Mouse (Mus musculus): Measurements from ENCODE around the gene Spdye4a.
"Not testable (repeated sequence)": the region's sequence is repeated elsewhere in the genome, so short reads cannot be mapped to it uniquely, and the experiment has no call there.

Gene Spdye4a

DNA sequence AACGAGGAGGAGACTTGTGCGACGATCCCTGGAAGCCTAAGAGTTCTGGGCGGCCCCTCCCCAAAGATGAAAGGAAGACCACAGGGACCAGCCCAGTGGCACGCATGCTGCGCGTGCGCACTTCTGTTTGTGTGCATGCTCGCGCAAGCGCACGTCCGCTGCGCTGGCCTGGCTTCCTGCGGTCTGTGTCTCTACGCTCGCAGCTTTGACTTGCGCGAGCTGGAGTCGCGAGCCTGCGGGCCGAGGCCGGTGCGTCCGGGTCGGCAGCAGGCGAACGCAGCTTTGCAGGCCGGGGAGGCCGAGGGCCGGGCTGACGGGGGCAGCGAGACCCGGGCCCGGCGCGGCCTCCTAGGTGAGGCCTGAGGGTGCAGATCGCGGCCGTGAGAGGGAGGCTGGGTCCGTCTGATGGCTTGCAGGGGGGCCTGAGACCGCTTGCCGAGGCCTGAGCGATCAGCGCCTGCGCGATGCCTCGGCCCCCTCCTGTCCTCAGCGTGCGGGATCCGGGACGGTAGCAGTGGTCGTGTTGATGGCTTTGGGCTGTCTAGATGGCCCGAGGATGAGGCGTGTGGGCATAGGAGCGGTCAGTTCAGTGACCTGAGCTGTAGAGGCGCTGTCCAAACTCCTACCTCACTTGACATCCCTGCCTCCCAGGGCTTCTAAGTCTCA is 8.5 kb upstream of the Spdye4a start, which contains the start of gene Zfp12:
Zfp12 (plus strand) TSS at position 136 of the 666 bp plus-strand sequence.
- DNase-seq (ENCODE audit: low spot score in 2 of 2), result peak; percentile 77 to 91

DNA sequence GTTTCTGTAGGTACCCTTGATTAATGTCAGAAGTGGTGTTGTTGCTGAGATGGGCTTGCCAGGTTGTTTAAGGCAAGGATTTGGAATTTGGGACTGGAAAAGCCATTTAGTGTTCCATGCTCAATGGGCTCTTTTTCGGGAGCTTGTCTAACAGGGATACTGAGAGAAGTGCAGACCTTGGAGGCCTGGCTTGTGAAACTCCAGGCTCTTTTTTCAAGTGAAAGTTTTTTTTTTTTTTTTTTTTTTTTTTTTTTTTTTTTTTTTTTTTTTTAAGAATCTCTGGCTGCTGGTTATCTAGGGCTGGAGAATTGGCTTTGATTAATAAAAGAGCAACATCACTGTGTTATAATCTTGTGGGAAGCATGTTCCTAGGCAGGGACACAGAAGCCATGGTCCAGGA is 4.4 kb downstream of the Spdye4a start:
- DNase-seq (ENCODE audit: low spot score in 2 of 2), result no peak

DNA sequence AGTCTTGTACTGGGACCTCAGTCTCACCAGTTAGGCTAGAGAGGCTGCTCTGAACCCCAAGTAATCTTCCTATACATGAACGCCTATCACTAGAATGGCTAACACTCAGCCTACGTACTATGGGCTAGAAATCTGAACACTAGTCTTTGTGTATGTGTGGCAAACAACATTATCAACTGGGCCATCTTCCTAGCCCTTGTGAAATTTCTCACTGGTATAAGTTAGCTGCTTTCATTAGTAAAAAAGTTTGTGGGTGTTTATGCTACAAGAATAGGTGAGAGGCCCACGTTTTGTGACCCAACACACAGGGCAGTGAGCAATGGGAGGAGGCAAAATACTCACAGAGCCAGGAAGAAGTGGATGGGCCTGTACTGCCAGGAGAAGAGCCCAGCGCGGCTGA is 5.7 kb downstream of the Spdye4a start:
- DNase-seq (ENCODE audit: low spot score in 2 of 2), result no peak

DNA sequence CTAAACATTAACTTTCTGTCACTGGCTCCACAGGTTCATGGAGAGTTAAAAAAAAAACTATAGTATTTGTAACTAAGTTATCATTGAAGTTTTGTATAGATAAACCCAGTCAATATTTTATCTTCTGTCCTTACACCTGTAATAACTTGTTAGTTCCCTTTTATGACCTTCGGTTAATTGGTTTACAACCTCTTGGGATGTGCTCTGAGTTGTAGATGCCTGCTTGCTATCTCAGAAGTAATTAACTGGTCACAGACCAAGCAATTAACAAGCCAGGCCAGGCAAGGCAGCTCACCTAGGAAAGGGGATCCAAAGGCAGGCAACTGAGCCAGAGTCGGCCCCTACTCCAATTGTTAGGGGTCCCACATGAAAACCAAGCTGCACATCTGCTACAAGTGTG is 12.9 kb downstream of the Spdye4a start:
- DNase-seq (ENCODE audit: low spot score in 2 of 2), result no peak

DNA sequence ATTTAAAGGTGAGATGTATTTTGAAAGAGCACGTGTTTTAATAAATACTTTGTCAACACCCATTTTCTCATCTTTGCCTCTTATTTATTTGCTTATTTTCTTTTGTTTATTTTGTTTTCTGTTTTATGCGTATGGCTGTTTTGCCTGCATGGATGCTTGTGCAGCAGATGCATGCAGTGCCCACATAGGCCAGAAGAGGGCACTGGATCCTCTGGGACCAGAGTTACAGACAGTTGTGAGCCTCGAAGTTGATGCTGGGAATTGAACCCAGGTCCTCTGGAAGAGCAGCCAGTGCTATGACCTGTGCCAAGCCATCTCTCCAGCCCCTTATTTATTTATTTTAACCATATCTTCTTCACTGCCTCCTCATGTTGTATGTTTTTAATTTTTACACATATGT is 21.7 kb downstream of the Spdye4a start:
- no peak for DNase-seq (ENCODE audit: low spot score in 2 of 2)

DNA sequence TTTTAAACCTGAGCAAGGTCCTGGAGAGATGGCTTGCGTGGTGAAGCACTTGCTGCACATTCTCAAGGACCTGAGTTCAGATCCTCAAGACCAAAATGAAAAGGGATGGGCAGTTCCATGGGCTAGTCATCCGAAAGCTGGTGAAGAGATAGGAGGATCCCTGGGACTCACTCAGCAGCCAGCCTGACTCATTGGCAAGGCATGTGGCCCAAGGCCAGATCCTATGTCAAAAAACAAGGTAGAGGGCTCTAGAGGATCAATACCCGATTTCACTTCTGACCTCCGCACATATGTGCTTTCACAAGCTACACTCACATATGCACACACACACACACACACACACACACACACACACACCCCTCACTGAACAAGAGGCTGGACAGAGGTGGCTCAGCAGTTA is 30.2 kb downstream of the Spdye4a start:
- DNase-seq (ENCODE audit: low spot score in 2 of 2), result no peak

DNA sequence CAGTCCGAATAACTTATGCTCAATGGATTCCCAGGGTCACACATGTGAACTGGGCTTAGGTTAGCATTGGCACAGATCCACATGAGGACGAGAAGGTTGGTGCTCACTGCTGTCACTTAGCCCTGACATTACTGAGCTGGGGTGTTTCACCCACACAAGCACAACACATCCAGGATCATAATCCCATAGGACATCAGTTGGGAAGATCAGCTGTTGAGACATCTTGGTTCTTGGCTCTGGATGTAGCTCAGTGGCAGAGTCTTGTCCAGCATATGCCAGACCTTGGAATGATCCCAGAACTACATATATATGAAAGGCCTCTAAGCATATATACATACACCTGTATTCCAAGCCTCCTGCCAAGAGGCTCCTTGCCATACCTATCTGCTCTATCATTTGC is 31.5 kb downstream of the Spdye4a start:
- DNase-seq (ENCODE audit: low spot score in 2 of 2), result no peak

DNA sequence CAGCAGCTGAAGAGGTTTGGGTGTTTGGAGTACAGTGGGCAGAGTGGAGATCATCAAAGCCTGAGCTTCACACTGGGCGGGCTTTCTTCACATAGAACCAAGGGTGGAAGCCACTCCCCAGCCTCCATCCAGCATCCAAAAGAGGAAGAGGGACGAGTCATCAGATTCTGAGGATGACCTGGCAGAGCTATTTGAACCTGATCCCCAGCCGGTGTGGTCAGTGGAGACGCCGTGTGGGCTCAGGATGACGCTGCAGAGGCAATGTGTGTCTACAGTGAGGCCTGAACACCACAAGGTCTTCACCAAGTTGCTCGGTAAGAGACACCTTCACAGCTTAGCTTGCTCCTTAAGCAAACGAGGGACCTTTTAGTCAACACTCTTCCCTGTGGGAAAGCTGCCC is 31.9 kb downstream of the Spdye4a start:
- not testable (repeated sequence) for DNase-seq (ENCODE audit: low spot score in 2 of 2)

DNA sequence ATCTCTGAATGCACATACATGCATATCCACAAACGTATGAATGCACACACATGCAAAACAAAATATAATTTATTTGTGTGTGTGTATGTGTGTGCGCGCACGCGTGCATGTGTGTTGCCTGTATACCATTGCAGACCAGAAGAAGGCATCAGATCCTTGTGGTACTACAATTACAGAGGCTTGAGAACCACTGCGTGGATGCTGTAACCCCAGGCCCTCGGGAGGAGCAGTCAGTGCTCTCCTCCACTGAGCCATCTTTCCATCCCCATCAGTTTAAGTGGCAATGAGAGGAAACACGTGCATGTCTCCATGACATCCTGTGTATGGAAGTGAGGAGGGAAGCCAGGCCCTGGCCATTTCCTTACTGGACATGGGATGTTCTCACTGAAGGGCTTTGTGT is 33.9 kb downstream of the Spdye4a start:
- DNase-seq (ENCODE audit: low spot score in 2 of 2), result no peak

DNA sequence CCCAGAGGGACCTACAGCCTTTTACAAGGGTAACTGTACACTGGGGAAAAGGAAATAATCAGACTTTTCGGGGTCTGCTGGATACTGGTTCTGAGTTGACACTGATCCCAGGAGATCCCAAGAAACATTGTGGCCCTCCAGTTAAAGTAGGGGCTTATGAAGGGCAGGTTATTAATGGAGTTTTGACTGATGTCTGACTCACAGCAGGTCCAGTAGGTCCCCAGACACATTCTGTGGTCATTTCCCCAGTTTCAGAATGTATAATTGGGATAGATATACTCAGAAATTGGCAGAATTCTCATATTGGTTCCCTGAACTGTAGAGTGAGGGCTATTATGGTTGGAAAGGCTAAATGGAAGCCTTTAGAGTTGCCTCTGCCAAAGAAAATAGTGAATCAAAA is 38.7 kb downstream of the Spdye4a start:
- not testable (repeated sequence) for DNase-seq (ENCODE audit: low spot score in 2 of 2)

DNA sequence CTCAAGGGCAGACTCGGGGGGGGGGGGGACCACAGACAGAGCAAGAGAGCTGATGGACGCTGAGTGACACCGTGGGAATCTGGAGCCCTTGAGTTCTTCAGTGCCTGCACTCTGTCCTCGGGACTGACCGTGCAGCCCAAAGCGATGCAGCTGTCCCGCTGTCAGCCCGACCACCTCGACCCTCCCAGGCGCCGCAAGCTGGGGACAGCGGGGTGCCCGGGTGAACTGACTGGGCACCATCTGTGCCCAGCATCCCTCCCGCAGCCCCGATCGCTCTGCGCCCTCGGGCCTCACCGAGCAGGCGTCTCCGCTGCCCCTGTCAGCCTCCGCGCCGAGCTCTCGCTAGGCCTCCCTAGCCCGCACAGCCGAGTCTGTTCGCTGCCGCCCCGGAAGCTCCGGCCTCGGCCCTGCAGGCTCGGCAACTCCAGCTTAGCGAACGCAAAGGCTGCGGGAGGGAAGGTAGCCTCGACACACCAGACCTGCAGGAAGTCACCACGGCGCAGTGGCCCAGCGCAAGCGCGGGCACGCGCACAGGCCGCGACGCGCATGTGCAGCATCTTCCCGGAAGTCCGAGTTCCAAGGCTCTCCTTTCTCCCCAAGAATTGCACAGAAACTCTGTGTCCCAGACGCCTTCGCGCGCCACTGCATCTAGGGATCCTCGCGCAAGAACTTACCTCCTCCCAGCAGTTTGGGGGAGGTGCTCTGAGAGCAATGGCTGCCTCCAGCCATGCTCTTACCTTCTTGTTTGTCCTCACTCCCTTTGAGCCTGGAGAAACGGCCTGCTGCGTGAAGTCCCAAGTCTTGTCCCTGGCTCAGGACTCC is 46.2 kb downstream of the Spdye4a start, which contains the start of the genes Rbak and Spdye4b:
Rbak (minus strand) TSS at position 521 of the 822 bp plus-strand sequence.
Spdye4b (plus strand) TSS at position 763 of the 822 bp plus-strand sequence.
- DNase-seq (ENCODE audit: low spot score in 2 of 2), result peak; percentile 82 to 88

DNA sequence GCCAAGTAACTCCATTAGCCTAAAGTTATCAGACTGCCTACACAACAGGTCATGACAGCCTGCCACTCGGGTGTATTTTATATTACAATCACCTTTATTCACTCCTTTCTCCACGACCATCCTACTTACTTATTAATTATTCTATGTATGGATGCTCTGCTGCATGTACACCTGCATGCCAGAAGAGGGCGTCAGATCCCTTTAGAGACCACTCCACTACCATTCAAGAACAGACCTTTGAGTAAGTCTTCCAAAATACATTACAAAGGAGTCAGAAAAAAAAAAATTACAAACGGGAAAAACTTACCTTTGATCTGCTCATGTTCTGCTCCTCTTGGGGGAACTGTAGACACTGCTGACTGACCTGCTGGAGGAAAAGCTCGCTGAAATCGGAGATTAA is 47.5 kb downstream of the Spdye4a start:
- DNase-seq (ENCODE audit: low spot score in 2 of 2), result no peak

DNA sequence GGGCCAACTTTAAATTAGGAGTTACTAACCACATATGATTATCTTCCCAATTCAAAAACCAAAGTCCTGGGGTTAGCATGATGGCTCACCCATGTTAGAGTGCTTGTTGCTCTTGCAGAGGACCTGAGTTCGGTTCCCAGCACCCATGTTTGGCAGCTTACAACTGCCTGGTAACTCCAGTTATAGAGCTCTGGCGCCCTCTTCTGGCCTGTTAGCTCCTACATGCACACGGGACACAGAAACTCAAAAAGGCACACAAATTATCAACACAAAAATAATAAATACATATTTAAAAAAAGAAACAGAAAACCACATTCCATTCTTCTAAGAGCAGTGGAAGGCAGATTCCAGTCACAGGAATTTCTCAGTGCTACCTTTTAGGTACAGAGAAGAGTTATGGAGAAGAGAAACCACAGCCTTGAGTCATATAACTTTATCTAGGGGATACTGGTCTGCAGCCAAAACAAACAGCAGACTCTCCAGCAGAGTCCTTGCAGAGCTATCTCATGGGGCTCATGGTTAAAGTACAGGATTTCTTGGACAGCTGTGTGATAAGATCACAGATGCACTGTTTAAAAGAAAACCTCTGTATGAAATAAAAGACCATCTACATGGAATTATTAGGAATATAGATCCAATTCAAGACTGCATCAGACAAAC is 49.0 kb downstream of the Spdye4a start:
- no peak for DNase-seq (ENCODE audit: low spot score in 2 of 2)

DNA sequence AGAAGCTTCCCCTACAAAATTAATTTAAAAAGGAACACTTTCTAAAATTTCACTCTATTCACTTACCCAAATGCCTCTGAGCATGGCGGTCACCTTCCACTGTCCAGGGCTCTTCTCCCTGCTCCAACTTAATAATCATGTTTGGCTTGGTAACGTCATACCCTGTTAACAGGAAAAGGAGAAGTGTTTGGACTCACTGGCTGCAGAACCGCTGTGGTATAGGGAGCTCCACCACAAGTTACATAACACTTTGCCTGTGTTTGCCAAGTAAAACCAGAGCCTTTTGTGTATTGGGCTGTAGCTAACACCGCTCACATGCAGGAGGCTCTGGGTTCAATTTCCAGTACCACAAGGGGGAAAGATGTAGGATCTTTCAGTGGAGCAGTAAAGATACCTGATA is 50.7 kb downstream of the Spdye4a start:
- no peak for DNase-seq (ENCODE audit: low spot score in 2 of 2)
